Mouse (Mus musculus) hindbrain, embryonic 11.5 days (tissue): ENCODE results near the gene Tmem18. TPM values are rescaled to one million over a fixed set of nuclear protein-coding genes. Genes with fewer than 3 reads are reported as not detected.
A peak's percentile ranks its signal among the peaks of the same experiment; 100 is the strongest.

Source experiments
- ATAC-seq: fragments of 200-750 bp; cut with Nextera tagmentation; 2 replicates; pipeline ENCODE4 v1.8.0; 2017; ENCODE audit warnings: mild to moderate bottlenecking, moderate TSS enrichment, moderate library complexity; ENCODE audit not compliant: low FRiP score
- DNase-seq: peaks from one replicate; pipeline ENCODE4 v3.0.0-alpha.2; 2015; ENCODE audit warnings: low spot score
- H3K27ac ChIP-seq: fragments of 300-500 bp; sonication (generic); 2 replicates; pipeline ENCODE4 v1.5.1; 2014; ENCODE audit warnings: mild to moderate bottlenecking, low read depth, low read length
- H3K27me3 ChIP-seq: fragments of 300-500 bp; sonication (generic); 2 replicates; pipeline ENCODE4 v1.6.1; 2014; ENCODE audit warnings: mild to moderate bottlenecking, low read length, moderate library complexity, mixed read lengths; ENCODE audit not compliant: control insufficient read depth, insufficient read depth
- H3K36me3 ChIP-seq: fragments of 300-500 bp; sonication (generic); 2 replicates; pipeline ENCODE4 v1.6.1; 2014; ENCODE audit warnings: mild to moderate bottlenecking, low read length, moderate library complexity, mixed read lengths; ENCODE audit not compliant: control insufficient read depth, insufficient read depth
- H3K4me1 ChIP-seq: fragments of 300-500 bp; sonication (generic); replicated peaks from 2 replicates; pipeline ENCODE4 v1.6.1; 2014; ENCODE audit warnings: low read length, mixed read lengths; ENCODE audit not compliant: control insufficient read depth, insufficient read depth
- H3K4me2 ChIP-seq: fragments of 300-500 bp; sonication (generic); replicated peaks from 2 replicates; pipeline ENCODE4 v1.6.1; 2014; ENCODE audit warnings: mild to moderate bottlenecking, low read depth, low read length
- H3K4me3 ChIP-seq: fragments of 300-500 bp; sonication (generic); 2 replicates; pipeline ENCODE4 v1.5.1; 2014; ENCODE audit warnings: low read depth, low read length
- H3K9ac ChIP-seq: fragments of 300-500 bp; sonication (generic); 2 replicates; pipeline ENCODE4 v1.6.1; 2014; ENCODE audit warnings: low read depth, low read length
- H3K9me3 ChIP-seq: fragments of 300-500 bp; sonication (generic); 2 replicates; pipeline ENCODE4 v1.6.1; 2016; ENCODE audit warnings: low read length; ENCODE audit not compliant: control insufficient read depth
- WGBS: fragments of 180-500 bp; shearing (Covaris S2); extraction: QIAGEN DNeasy Blood & Tissue Kit; methylation state at CpG from one replicate; pipeline ENCODE4 v1.1.7; 2014; 5-methylcytosine and 5-hydroxymethylcytosine counted together
- polyA plus RNA-seq: library from polyadenylated mRNA; unstranded; fragments of >200 nt; fragmentation: Nextera tagmentation; extraction: Ambion mirVana; gene quantifications from 2 replicates; pipeline ENCODE4 v1.2.1, GENCODE M21; 2014

Gene Tmem18
- polyA plus RNA-seq: 24.7 and 29.4 TPM in 2 replicates

- ATAC-seq (peak; percentile 96), DNase-seq (peak; percentile 85)
- Histone ChIP-seq H3K4me3 (peak within 1 kb of the TSS; percentile 50), H3K4me1 (no peaks in the 10 kb centered on the region; the same call in 1 of the 2 replicates), H3K9ac (peak within 1 kb of the TSS; percentile 69), H3K36me3 (no peaks in the 10 kb centered on the region), H3K4me2 (peak within 1 kb of the TSS; percentile 50), H3K9me3 (no peaks in the 10 kb centered on the region), H3K27me3 (no peaks in the 10 kb centered on the region), H3K27ac (peak within 1 kb of the TSS; percentile 55)
- under 1% methylated on average over 35 of the region's 35 CpGs for WGBS
Measured at GRCm38 (mm10) chr12:30584356-30584740, at the start of gene Tmem18. Gene Tmem18, plus strand, starts transcription at chr12:30584426.

GRCm38 (mm10) chr12:30557349-30557748 lies 26.9 kb upstream of the Tmem18 start:
- no peaks in the 10 kb centered on the region for H3K4me1 ChIP-seq
- no peaks in the 10 kb centered on the region for H3K9me3 ChIP-seq
- no peak overlapping the region for H3K27ac ChIP-seq
- no peak overlapping the region for H3K4me3 ChIP-seq
- H3K27me3 ChIP-seq: no peaks in the 10 kb centered on the region
- DNase-seq: no peak
- no peaks in the 10 kb centered on the region for H3K36me3 ChIP-seq
- no peak overlapping the region for H3K9ac ChIP-seq
- ATAC-seq: no peak
- no peak overlapping the region for H3K4me2 ChIP-seq

- no peaks in the 10 kb centered on the region for H3K4me1 ChIP-seq
- WGBS: 27% methylated on average over 11 of the region's 11 CpGs
- peak; percentile 9 for DNase-seq
Measured at GRCm38 (mm10) chr12:30561411-30561810, 22.8 kb upstream of the Tmem18 start.

GRCm38 (mm10) chr12:30572075-30572474 lies 12.2 kb upstream of the Tmem18 start:
- DNase-seq: no peak
- 86% methylated on average over 4 of the region's 4 CpGs for WGBS
- no peaks in the 10 kb centered on the region for H3K27me3 ChIP-seq
- no peak for ATAC-seq
- H3K4me1 ChIP-seq: no peaks in the 10 kb centered on the region
- no peak overlapping the region for H3K9ac ChIP-seq
- H3K9me3 ChIP-seq: no peaks in the 10 kb centered on the region
- no peak overlapping the region for H3K4me2 ChIP-seq
- no peaks in the 10 kb centered on the region for H3K36me3 ChIP-seq
- no peak overlapping the region for H3K27ac ChIP-seq
- no peak overlapping the region for H3K4me3 ChIP-seq

More at GRCm38 (mm10) chr12:30561411-30561810, 22.8 kb upstream of the Tmem18 start:
- ATAC-seq: no peak
- H3K4me2 ChIP-seq: no peak overlapping the region
- no peak overlapping the region for H3K27ac ChIP-seq
- no peaks in the 10 kb centered on the region for H3K36me3 ChIP-seq
- H3K4me3 ChIP-seq: no peak overlapping the region
- H3K9ac ChIP-seq: no peak overlapping the region
- no peaks in the 10 kb centered on the region for H3K27me3 ChIP-seq
- no peaks in the 10 kb centered on the region for H3K9me3 ChIP-seq

GRCm38 (mm10) chr12:30575952-30576351 lies 8.3 kb upstream of the Tmem18 start:
- 74% methylated on average over 3 of the region's 3 CpGs for WGBS
- no peaks in the 10 kb centered on the region for H3K9me3 ChIP-seq
- no peaks in the 10 kb centered on the region for H3K36me3 ChIP-seq
- no peak overlapping the region for H3K4me2 ChIP-seq
- H3K4me1 ChIP-seq: no peaks in the 10 kb centered on the region
- ATAC-seq (no peak), DNase-seq (no peak)
- no peaks in the 10 kb centered on the region for H3K27me3 ChIP-seq
- no peak overlapping the region for H3K4me3 ChIP-seq
- H3K9ac ChIP-seq: no peak overlapping the region
- no peak overlapping the region for H3K27ac ChIP-seq

GRCm38 (mm10) chr12:30578019-30578418 lies 6.2 kb upstream of the Tmem18 start:
- 20% methylated on average over 5 of the region's 5 CpGs for WGBS
- Histone ChIP-seq H3K4me2 (no peak overlapping the region), H3K9me3 (no peaks in the 10 kb centered on the region), H3K4me1 (no peaks in the 10 kb centered on the region), H3K36me3 (no peaks in the 10 kb centered on the region), H3K27ac (no peak overlapping the region), H3K9ac (no peak overlapping the region), H3K27me3 (no peaks in the 10 kb centered on the region), H3K4me3 (no peak overlapping the region)
- DNase-seq (peak; percentile 75), ATAC-seq (no peak)

GRCm38 (mm10) chr12:30581277-30581676 lies 2.9 kb upstream of the Tmem18 start:
- H3K4me2 ChIP-seq: no peak overlapping the region
- H3K27ac ChIP-seq: no peak overlapping the region
- 88% methylated on average over 10 of the region's 10 CpGs for WGBS
- H3K4me1 ChIP-seq: no peaks in the 10 kb centered on the region; the same call in 1 of the 2 replicates
- H3K4me3 ChIP-seq: no peak overlapping the region
- H3K9me3 ChIP-seq: no peaks in the 10 kb centered on the region
- H3K27me3 ChIP-seq: no peaks in the 10 kb centered on the region
- no peak for ATAC-seq
- no peaks in the 10 kb centered on the region for H3K36me3 ChIP-seq
- DNase-seq: no peak
- H3K9ac ChIP-seq: no peak overlapping the region

- whole genome bisulfite sequencing: 14% methylated on average over 12 of the region's 12 CpGs
- Histone ChIP-seq H3K9me3 (no peaks in the 10 kb centered on the region), H3K4me2 (peak overlapping the region; percentile 38)
Measured at GRCm38 (mm10) chr12:30583586-30584355, 455 bp upstream of the Tmem18 start.

GRCm38 (mm10) chr12:30584863-30585262 lies 637 bp downstream of the Tmem18 start:
- no peaks in the 10 kb centered on the region for H3K27me3 ChIP-seq
- no peaks in the 10 kb centered on the region for H3K9me3 ChIP-seq
- H3K4me2 ChIP-seq: peak overlapping the region; percentile 50
- no peaks in the 10 kb centered on the region; the same call in 1 of the 2 replicates for H3K4me1 ChIP-seq
- ATAC-seq (peak; percentile 46), DNase-seq (no peak)
- WGBS: 16% methylated on average over 6 of the region's 6 CpGs
- no peak overlapping the region for H3K27ac ChIP-seq
- H3K36me3 ChIP-seq: no peaks in the 10 kb centered on the region
- H3K9ac ChIP-seq: peak overlapping the region; percentile 69
- H3K4me3 ChIP-seq: peak overlapping the region; percentile 50

More at GRCm38 (mm10) chr12:30583586-30584355, 455 bp upstream of the Tmem18 start:
- H3K4me3 ChIP-seq: peak overlapping the region; percentile 50
- peak overlapping the region; percentile 69; the same call in 1 of the 2 replicates for H3K9ac ChIP-seq
- H3K27ac ChIP-seq: no peak overlapping the region
- DNase-seq: no peak
- no peaks in the 10 kb centered on the region for H3K36me3 ChIP-seq
- ATAC-seq: peak; percentile 79
- no peaks in the 10 kb centered on the region; the same call in 1 of the 2 replicates for H3K4me1 ChIP-seq
- H3K27me3 ChIP-seq: no peaks in the 10 kb centered on the region
